7 mouse cellular contexts compared by ENCODE assay signal in the genomic region with DNA sequence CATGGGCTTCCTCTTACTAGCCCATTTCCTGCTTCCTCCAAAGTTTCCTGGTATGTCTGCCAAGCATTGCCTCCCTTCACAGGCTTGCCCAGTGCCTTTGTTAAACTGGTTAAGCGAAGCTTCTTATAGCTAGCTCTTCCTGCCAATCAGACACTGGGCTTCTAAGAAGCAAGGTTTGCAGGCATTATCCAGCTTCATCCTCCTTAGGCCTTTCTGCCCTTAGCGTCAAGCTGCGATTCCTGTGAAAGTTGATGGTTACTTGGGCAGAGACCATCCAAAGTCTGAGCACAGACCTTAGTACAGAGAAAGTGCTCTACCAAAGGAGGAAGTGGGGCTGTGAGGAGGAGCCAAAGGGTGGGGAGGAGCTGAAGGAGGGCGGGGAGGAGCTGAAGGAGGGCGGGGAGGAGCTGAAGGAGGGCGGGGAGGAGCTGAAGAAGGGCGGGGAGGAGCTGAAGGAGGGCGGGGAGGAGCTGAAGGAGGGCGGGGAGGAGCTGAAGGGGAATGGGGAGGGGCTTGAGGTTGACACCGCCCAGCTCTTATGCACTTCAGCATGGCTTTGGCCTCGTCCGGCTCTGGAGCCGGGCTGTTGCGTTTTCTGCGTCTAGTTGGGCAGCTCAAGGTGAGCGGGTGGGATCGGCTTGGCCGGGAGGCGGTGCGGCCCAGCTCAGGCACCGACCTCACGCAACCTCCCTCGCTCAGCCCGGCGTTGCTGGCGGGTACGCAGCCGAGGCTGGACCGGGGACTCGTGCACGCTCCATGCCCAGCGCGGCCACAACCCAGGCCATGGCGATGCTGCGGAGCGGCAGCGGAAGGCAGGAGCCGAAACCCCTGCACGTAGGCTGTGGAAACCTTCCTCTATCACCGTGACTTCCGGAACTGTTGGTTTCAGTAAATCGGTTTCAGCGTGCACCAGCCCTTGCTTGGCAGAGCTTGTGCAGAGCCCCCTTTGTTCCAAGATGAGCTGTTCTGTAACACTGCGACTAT. TPM values are rescaled to one million over a fixed set of nuclear protein-coding genes. Genes with fewer than 3 reads are reported as not detected.
DNase-seq lines count a peak whose midpoint lies in the region; ATAC-seq lines count a peak whose summit lies in the region.

A gene (plus strand): TSS at position 519 of the 984 bp plus-strand sequence.

- WGBS in intestine, embryonic 16.5 days: 3% methylated on average over 39 of the region's 44 CpGs
- 3% methylated on average over 41 of the region's 44 CpGs for WGBS in limb, embryonic 10.5 days
- 3% methylated on average over 44 of the region's 44 CpGs for WGBS in midbrain, embryonic 13.5 days

- H3K27me3 ChIP-seq in intestine, embryonic 16.5 days (replicated peaks; ENCODE audit: control insufficient read depth, insufficient read depth, low read length): no peaks in the 10 kb centered on the region
- no peaks in the 10 kb centered on the region for H3K27me3 ChIP-seq in limb, embryonic 10.5 days (ENCODE audit: low read depth, poor library complexity, severe bottlenecking)
- H3K27me3 ChIP-seq in midbrain, embryonic 13.5 days: no peaks in the 10 kb centered on the region

- H3K9me3 ChIP-seq in intestine, embryonic 16.5 days (ENCODE audit: control insufficient read depth, low read length): no peaks in the 10 kb centered on the region
- H3K9me3 ChIP-seq in limb, embryonic 10.5 days (replicated peaks): no peaks in the 10 kb centered on the region
- no peaks in the 10 kb centered on the region for H3K9me3 ChIP-seq in midbrain, embryonic 13.5 days

- peak within 1 kb of the TSS; percentile 77 for H3K4me3 ChIP-seq in intestine, embryonic 16.5 days (ENCODE audit: low read length)
- peak within 1 kb of the TSS; percentile 78 for H3K4me3 ChIP-seq in limb, embryonic 10.5 days
- H3K4me3 ChIP-seq in midbrain, embryonic 13.5 days (replicated peaks): peak within 1 kb of the TSS; percentile 69

- no peaks in the 10 kb centered on the region for H3K36me3 ChIP-seq in intestine, embryonic 16.5 days (ENCODE audit: control insufficient read depth, insufficient read depth, low read length)
- H3K36me3 ChIP-seq in limb, embryonic 10.5 days: peaks cover 22% of the 10 kb centered on the region
- H3K36me3 ChIP-seq in midbrain, embryonic 13.5 days: peaks cover 10% of the 10 kb centered on the region

- ATAC-seq in intestine, embryonic 16.5 days: peak; percentile 98
- peak; percentile 98 for ATAC-seq in midbrain, embryonic 13.5 days

- H3K4me1 ChIP-seq in intestine, embryonic 16.5 days (ENCODE audit: control insufficient read depth, insufficient read depth, low read length): peaks cover 4% of the 10 kb centered on the region; the same call in 1 of the 2 replicates
- peaks cover 10% of the 10 kb centered on the region for H3K4me1 ChIP-seq in limb, embryonic 10.5 days
- H3K4me1 ChIP-seq in midbrain, embryonic 13.5 days (replicated peaks): peaks cover 17% of the 10 kb centered on the region

- H3K9ac ChIP-seq in intestine, embryonic 16.5 days (ENCODE audit: low read depth, low read length): peak within 1 kb of the TSS; percentile 90
- H3K9ac ChIP-seq in midbrain, embryonic 13.5 days (replicated peaks): peak within 1 kb of the TSS; percentile 71

- peak within 1 kb of the TSS; percentile 96 for H3K27ac ChIP-seq in intestine, embryonic 16.5 days (ENCODE audit: low read length)
- peak within 1 kb of the TSS; percentile 95 for H3K27ac ChIP-seq in limb, embryonic 10.5 days
- H3K27ac ChIP-seq in midbrain, embryonic 13.5 days: peak within 1 kb of the TSS; percentile 80

- DNase-seq in adrenal gland, adult 8-10 months: peak; percentile 74
- peak; percentile 77 for DNase-seq in embryo, embryonic 11.5 days (ENCODE audit: low read depth, low spot score)
- DNase-seq in gastrocnemius, postnatal 4 days (ENCODE audit: low spot score in 2 of 2): peak; percentile 46 to 75
- DNase-seq in limb, embryonic 10.5 days (ENCODE audit: low spot score): peak; percentile 86
- peak; percentile 67 for DNase-seq in spleen, adult 12 weeks (ENCODE audit: low spot score)

- H3K4me2 ChIP-seq in intestine, embryonic 16.5 days (ENCODE audit: low read depth, low read length): peak within 1 kb of the TSS; percentile 71
- peak within 1 kb of the TSS; percentile 68 for H3K4me2 ChIP-seq in midbrain, embryonic 13.5 days (replicated peaks)

RNA-seq across cellular contexts. Expression of the gene that starts here (rescaled TPM):
- total RNA-seq in adrenal gland, adult 8-10 months (2022): 10 to 100 TPM; 35.9 to 40.0 (median 38.0) TPM
- total RNA-seq in gastrocnemius, postnatal 4 days (2021): 10 to 100 TPM; 29.3 to 31.1 TPM
- 56.2 and 66.5 TPM in 2 replicates for polyA plus RNA-seq in intestine, embryonic 16.5 days (2015; fragmentation: Nextera tagmentation; extraction: Ambion mirVana)
- 104 and 108 TPM in 2 replicates for polyA plus RNA-seq in limb, embryonic 10.5 days (2016; fragmentation: Nextera tagmentation; extraction: Ambion mirVana)
- polyA plus RNA-seq in midbrain, embryonic 13.5 days (2015; fragmentation: Nextera tagmentation; extraction: Ambion mirVana): 53.3 and 55.1 TPM in 2 replicates

Comparison
In these comparisons a context has a peak if more than half of its experiments do, and no peak if none do; other contexts are left out.
1. Peak in every context shown above with its lines: DNase-seq, ATAC-seq, H3K4me3 ChIP-seq and H3K27ac ChIP-seq.